ENCODE assay signal across 8 mouse cellular contexts in the genomic region with DNA sequence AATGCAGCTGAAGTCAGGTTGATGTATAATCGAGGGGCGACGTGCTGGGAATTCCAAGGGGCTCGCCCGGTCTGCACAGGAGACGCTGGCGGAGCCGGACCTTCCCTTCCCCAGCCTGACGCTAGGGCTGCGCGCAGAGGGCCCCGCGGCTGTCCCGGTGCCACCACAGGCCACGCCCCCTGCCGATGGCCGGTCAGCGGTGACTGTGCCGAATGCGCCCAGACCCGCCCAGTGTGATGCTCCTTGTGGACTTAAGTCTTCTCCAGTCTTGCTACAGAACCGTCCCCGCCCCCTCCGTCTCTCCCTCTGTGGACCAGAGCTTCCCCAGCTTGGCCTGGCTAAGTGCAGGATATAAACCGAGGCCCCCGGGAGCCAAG. TPM values are rescaled to one million over a fixed set of nuclear protein-coding genes. Genes with fewer than 3 reads are reported as not detected.
DNase-seq lines count a peak whose midpoint lies in the region; ATAC-seq and TF ChIP-seq lines count a peak whose summit lies in the region.

No protein-coding gene starts in this region.

- TF ChIP-seq CTCF in Patski (IDR thresholded peaks at IDR 0.05), result no peak
- peak; percentile 13; the same call in 1 of the 2 replicates for TF ChIP-seq CTCF in left cerebral cortex, adult 2 months (IDR thresholded peaks at IDR 0.05)

- peak overlapping the region; percentile 67 for H3K9ac ChIP-seq in hindbrain, embryonic 16.5 days (ENCODE audit: low read depth, low read length)

- H3K4me1 ChIP-seq in hindbrain, embryonic 16.5 days (ENCODE audit: control insufficient read depth, insufficient read depth, low read depth, low read length), result peaks cover 31% of the 10 kb centered on the region

- peak overlapping the region; percentile 87 for H3K27ac ChIP-seq in hindbrain, embryonic 16.5 days (ENCODE audit: low read depth, low read length)
- H3K27ac ChIP-seq in left cerebral cortex, adult 2 months, result peak overlapping the region; percentile 65

- H3K4me2 ChIP-seq in hindbrain, embryonic 16.5 days (ENCODE audit: low read length), result peak overlapping the region; percentile 64

- DNase-seq in Patski (ENCODE audit: low read depth, low spot score), result peak; percentile 37
- peak; percentile 80 to 86 for DNase-seq in cerebellum, postnatal 36 days
- DNase-seq in gastrocnemius, adult 18-20 months (ENCODE audit: low spot score), result peak; percentile 88
- DNase-seq in left cerebral cortex, adult 2 months (ENCODE audit: extremely low spot score in 1 of 2, low spot score in 2 of 2), result peak; percentile 70 to 76
- peak; percentile 54 to 65 for DNase-seq in right cerebral cortex, adult 2 months (ENCODE audit: low spot score in 2 of 2)
- DNase-seq in urinary bladder, postnatal 14 days (ENCODE audit: low spot score), result peak; percentile 94

- H3K27me3 ChIP-seq in Patski, result no peaks in the 10 kb centered on the region
- 0 out of 2 replicates have a peak, but pooled peaks cover 2% of the 10 kb centered on the region for H3K27me3 ChIP-seq in hindbrain, embryonic 16.5 days (replicated peaks; ENCODE audit: control insufficient read depth, insufficient read depth, low read length)

- no peaks in the 10 kb centered on the region for H3K9me3 ChIP-seq in hindbrain, embryonic 16.5 days (ENCODE audit: control insufficient read depth, low read length)

- peak; percentile 67 for ATAC-seq in Patski
- ATAC-seq in hindbrain, embryonic 16.5 days, result peak; percentile 92
- ATAC-seq in megakaryocyte, adult 5-6 weeks (ENCODE audit: poor library complexity, severe bottlenecking), result peak; percentile 87

- WGBS in hindbrain, embryonic 16.5 days, result under 1% methylated on average over 25 of the region's 26 CpGs

- CTCF ChIA-PET in Patski (lab: Charles Lee), result no interaction called here

- no peaks in the 10 kb centered on the region for H3K36me3 ChIP-seq in hindbrain, embryonic 16.5 days (ENCODE audit: control insufficient read depth, insufficient read depth, low read length)

- peak overlapping the region; percentile 82 for H3K4me3 ChIP-seq in hindbrain, embryonic 16.5 days (ENCODE audit: low read length)
- peak overlapping the region; percentile 65 for H3K4me3 ChIP-seq in left cerebral cortex, adult 2 months

- intact Hi-C loops in left cerebral cortex, adult 2 months (cut with DNase I), result loop anchor here (2.0 kb wide), 1 partner anchor 31 kb away; no protein-coding TSS in a partner anchor

- POLR2A ChIA-PET in Patski (lab: Charles Lee), result interaction anchor here (0.7 kb wide), 1 partner anchor 115 kb away, joined by 3 read pairs; no protein-coding TSS in a partner anchor

- in situ Hi-C loops in Patski (cut with MboI; ENCODE audit: low pct_unique_long_range_greater_than_20kb), result no loop called here

RNA-seq across cellular contexts. Expression of a gene that starts 0.5 kb away (rescaled TPM):
- 166 TPM for polyA plus RNA-seq in Patski (2021)
- total RNA-seq in gastrocnemius, adult 18-20 months (2021), result 1 to 10 TPM; 4.8 to 5.6 TPM
- polyA plus RNA-seq in hindbrain, embryonic 16.5 days (2015; fragmentation: Nextera tagmentation; extraction: Ambion mirVana), result 94.4 and 118 TPM in 2 replicates
- 100 to 1,000 TPM; 142 to 147 TPM for total RNA-seq in left cerebral cortex, adult 2 months (2021)
- 2.9 and 4.2 TPM in 2 replicates for total RNA-seq in megakaryocyte, adult 5-6 weeks (2015)
- 1.8 and 2.9 TPM in 2 replicates for total RNA-seq in megakaryocyte, adult 5-6 weeks (2017)

RNA-seq across cellular contexts. Expression of a gene that starts 2.8 kb away (rescaled TPM):
- polyA plus RNA-seq in Patski (2021), result 1.8 TPM
- under 1 TPM; 0.32 to 0.74 TPM for total RNA-seq in gastrocnemius, adult 18-20 months (2021)
- polyA plus RNA-seq in hindbrain, embryonic 16.5 days (2015; fragmentation: Nextera tagmentation; extraction: Ambion mirVana), result 1.4 and 1.8 TPM in 2 replicates
- total RNA-seq in left cerebral cortex, adult 2 months (2021), result 1 to 10 TPM; 1.1 to 1.5 TPM
- total RNA-seq in megakaryocyte, adult 5-6 weeks (2015), result 6.3 and 6.4 TPM in 2 replicates
- 5.4 and 7.2 TPM in 2 replicates for total RNA-seq in megakaryocyte, adult 5-6 weeks (2017)

RNA-seq across cellular contexts. Expression of a gene that starts 5.3 kb away (rescaled TPM):
- 0.60 TPM for polyA plus RNA-seq in Patski (2021)
- 1 to 10 TPM; 3.7 to 4.9 TPM for total RNA-seq in gastrocnemius, adult 18-20 months (2021)
- 3.7 and 5.3 TPM in 2 replicates for polyA plus RNA-seq in hindbrain, embryonic 16.5 days (2015; fragmentation: Nextera tagmentation; extraction: Ambion mirVana)
- 1 to 10 TPM; 6.4 to 6.6 TPM for total RNA-seq in left cerebral cortex, adult 2 months (2021)
- 0.11 and 0.42 TPM in 2 replicates for total RNA-seq in megakaryocyte, adult 5-6 weeks (2015)
- total RNA-seq in megakaryocyte, adult 5-6 weeks (2017), result 0.49 and 0.66 TPM in 2 replicates

RNA-seq across cellular contexts. Expression of a gene that starts 17.9 kb away (rescaled TPM):
- 0.33 TPM for polyA plus RNA-seq in Patski (2021)
- 100 to 1,000 TPM; 143 to 233 TPM for total RNA-seq in gastrocnemius, adult 18-20 months (2021)
- 2.2 and 2.4 TPM in 2 replicates for polyA plus RNA-seq in hindbrain, embryonic 16.5 days (2015; fragmentation: Nextera tagmentation; extraction: Ambion mirVana)
- total RNA-seq in left cerebral cortex, adult 2 months (2021), result under 1 TPM; 0.25 to 0.30 TPM
- 0.11 TPM in 1 of 2 replicates, not detected in the other for total RNA-seq in megakaryocyte, adult 5-6 weeks (2015)
- not detected in 2 replicates for total RNA-seq in megakaryocyte, adult 5-6 weeks (2017)

RNA-seq across cellular contexts. Expression of a gene that starts 36.8 kb away (rescaled TPM):
- polyA plus RNA-seq in Patski (2021), result 14.5 TPM
- total RNA-seq in gastrocnemius, adult 18-20 months (2021), result 1 to 10 TPM; 5.9 to 6.7 TPM
- 26.2 and 29.2 TPM in 2 replicates for polyA plus RNA-seq in hindbrain, embryonic 16.5 days (2015; fragmentation: Nextera tagmentation; extraction: Ambion mirVana)
- 10 to 100 TPM; 39.6 to 39.8 TPM for total RNA-seq in left cerebral cortex, adult 2 months (2021)
- 8.5 and 10.5 TPM in 2 replicates for total RNA-seq in megakaryocyte, adult 5-6 weeks (2015)
- 11.2 and 14.1 TPM in 2 replicates for total RNA-seq in megakaryocyte, adult 5-6 weeks (2017)

Comparison
In these comparisons a context has a peak if more than half of its experiments do, and no peak if none do; other contexts are left out.
1. Peak in every context shown above with its lines: DNase-seq, ATAC-seq, H3K4me3 ChIP-seq and H3K27ac ChIP-seq.
2. DNase-seq: peak in every context shown above with its lines; median percentile 94 in urinary bladder, postnatal 14 days; 88 in gastrocnemius, adult 18-20 months; 83 in cerebellum, postnatal 36 days; 73 in left cerebral cortex, adult 2 months; 60 in right cerebral cortex, adult 2 months; 37 in Patski.
3. RNA of a gene that starts 0.5 kb away (total RNA-seq): 142 to 147 TPM in left cerebral cortex, adult 2 months; 4.8 to 5.6 TPM in gastrocnemius, adult 18-20 months and 1.8 to 4.2 TPM in megakaryocyte, adult 5-6 weeks; every median in the first group is over 10 times any median in the second.